Mouse (Mus musculus) large intestine, adult 2 months (tissue): Measurements from ENCODE around the gene Lrch3. TPM values are rescaled to one million over a fixed set of nuclear protein-coding genes. Genes with fewer than 3 reads are reported as not detected.
"Not testable (repeated sequence)": the region's sequence is repeated elsewhere in the genome, so short reads cannot be mapped to it uniquely, and the experiment has no call there.

Experiments used
- DNase-seq: peaks from one replicate; pipeline ENCODE4 v3.0.0-alpha.2; 2012; ENCODE audit warnings: low read depth, low spot score
- WGBS: fragments of 180-500 bp; shearing (Covaris S2); methylation state at CpG from one replicate; pipeline ENCODE4 v1.1.7; 2018; 5-methylcytosine and 5-hydroxymethylcytosine counted together
- polyA plus RNA-seq: library from polyadenylated mRNA; depleted of rRNA; stranded (reverse); fragments of >200 nt; gene quantifications from 2 replicates; pipeline ENCODE4 v1.2.3, GENCODE M21; 2012

Gene Lrch3
- polyA plus RNA-seq, 1 experiment: 9.1 TPM

- 49% methylated on average over 2 of the region's 2 CpGs for WGBS
- no peak for DNase-seq
These were observed 7.7 kb upstream of the Lrch3 start for GRCm38 (mm10) chr16:32906186-32906585.

GRCm38 (mm10) chr16:32906727-32907126 is 7.2 kb upstream of the Lrch3 start:
- no peak for DNase-seq
- 57% methylated on average over 8 of the region's 8 CpGs for WGBS

GRCm38 (mm10) chr16:32913212-32913611 is 688 bp upstream of the Lrch3 start:
- DNase-seq: no peak
- WGBS: 35% methylated on average over 7 of the region's 7 CpGs

GRCm38 (mm10) chr16:32915292-32916068 is 1.6 kb downstream of the Lrch3 start:
- DNase-seq: no peak
- 53% methylated on average over 9 of the region's 9 CpGs for WGBS

GRCm38 (mm10) chr16:32926629-32927028 is 12.7 kb downstream of the Lrch3 start:
- WGBS: 94% methylated on average over 9 of the region's 9 CpGs
- not testable (repeated sequence) for DNase-seq

GRCm38 (mm10) chr16:32927044-32927443 is 13.1 kb downstream of the Lrch3 start:
- WGBS: 91% methylated on average over 8 of the region's 8 CpGs
- no peak for DNase-seq

GRCm38 (mm10) chr16:32929918-32930317 is 16.0 kb downstream of the Lrch3 start:
- DNase-seq: no peak
- 58% methylated on average over 2 of the region's 2 CpGs for WGBS

- no peak for DNase-seq
- 77% methylated on average over 2 of the region's 2 CpGs for WGBS
These were observed 20.6 kb downstream of the Lrch3 start for GRCm38 (mm10) chr16:32934470-32934869.

GRCm38 (mm10) chr16:32935088-32935487 is 21.2 kb downstream of the Lrch3 start:
- DNase-seq: no peak
- 18% methylated on average over 1 of the region's 1 CpGs for WGBS

- no peak for DNase-seq
- 65% methylated on average over 2 of the region's 2 CpGs for WGBS
These were observed 23.5 kb downstream of the Lrch3 start for GRCm38 (mm10) chr16:32937358-32937757.

GRCm38 (mm10) chr16:32939301-32939700 is 25.4 kb downstream of the Lrch3 start:
- not testable (repeated sequence) for DNase-seq
- WGBS: 55% methylated on average over 3 of the region's 3 CpGs

- WGBS: 77% methylated on average over 4 of the region's 4 CpGs
- DNase-seq: not testable (repeated sequence)
These were observed 25.8 kb downstream of the Lrch3 start for GRCm38 (mm10) chr16:32939716-32940115.

GRCm38 (mm10) chr16:32941226-32941625 is 27.3 kb downstream of the Lrch3 start:
- WGBS: 76% methylated on average over 2 of the region's 2 CpGs

GRCm38 (mm10) chr16:32942694-32943093 is 28.8 kb downstream of the Lrch3 start:
- WGBS: 44% methylated on average over 5 of the region's 5 CpGs
- DNase-seq: no peak

More at GRCm38 (mm10) chr16:32941226-32941625, 27.3 kb downstream of the Lrch3 start:
- DNase-seq: not testable (repeated sequence)

- DNase-seq: no peak
- 81% methylated on average over 5 of the region's 5 CpGs for whole genome bisulfite sequencing
These were observed 31.5 kb downstream of the Lrch3 start for GRCm38 (mm10) chr16:32945379-32945778.

GRCm38 (mm10) chr16:32948016-32948415 is 34.1 kb downstream of the Lrch3 start:
- 87% methylated on average over 8 of the region's 8 CpGs for WGBS
- no peak for DNase-seq

GRCm38 (mm10) chr16:32948656-32949055 is 34.8 kb downstream of the Lrch3 start:
- 79% methylated on average over 5 of the region's 5 CpGs for WGBS

GRCm38 (mm10) chr16:32949281-32949680 is 35.4 kb downstream of the Lrch3 start:
- DNase-seq: no peak

More at GRCm38 (mm10) chr16:32948656-32949055, 34.8 kb downstream of the Lrch3 start:
- DNase-seq: no peak

GRCm38 (mm10) chr16:32951074-32951473 is 37.2 kb downstream of the Lrch3 start:
- 90% methylated on average over 2 of the region's 2 CpGs for WGBS
- DNase-seq: no peak

- no peak for DNase-seq
These were observed 39.9 kb downstream of the Lrch3 start for GRCm38 (mm10) chr16:32953806-32954205.

GRCm38 (mm10) chr16:32954304-32954703 is 40.4 kb downstream of the Lrch3 start:
- no peak for DNase-seq
- WGBS: 84% methylated on average over 5 of the region's 6 CpGs

More at GRCm38 (mm10) chr16:32953806-32954205, 39.9 kb downstream of the Lrch3 start:
- WGBS: 71% methylated on average over 5 of the region's 5 CpGs
